Mouse (Mus musculus): Measurements from ENCODE around the gene Chn2.

Chn2 gene

DNA sequence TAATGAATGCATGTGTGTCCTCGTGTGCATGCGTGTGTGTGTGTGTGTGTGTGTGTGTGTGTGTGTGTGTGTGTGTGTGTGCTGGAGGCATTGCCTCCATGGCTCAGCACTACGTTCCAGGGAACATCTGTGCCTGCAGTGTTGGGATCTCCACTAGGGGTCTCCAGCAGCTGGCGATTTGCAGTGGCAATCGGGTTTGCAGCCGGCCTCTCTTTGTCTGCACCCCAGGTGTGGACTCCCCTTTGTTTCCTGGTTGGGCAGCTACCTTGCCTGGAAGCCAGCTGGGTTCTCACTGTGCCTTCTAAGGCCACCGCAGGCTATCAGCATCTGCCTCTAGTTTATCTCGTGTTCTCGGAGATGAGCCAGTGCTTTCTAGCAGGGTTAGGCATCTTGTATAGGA lies 4.9 kb upstream of the Chn2 start:
- Histone ChIP-seq H3K36me3 (ENCODE audit: insufficient read depth, low read length) (no peaks in the 10 kb centered on the region), H3K27me3 (ENCODE audit: insufficient read depth, low read length) (peaks cover 24% of the 10 kb centered on the region)
- TF ChIP-seq POU5F1 (IDR thresholded peaks at IDR 0.05; ENCODE audit: borderline replicate concordance, low read length) (no peak), CTCF (conservative IDR thresholded peaks at IDR 0.05; ENCODE audit: low read length) (peak; percentile 53)

GRCm38 (mm10) chr6:54035548-54035947 lies 3.8 kb upstream of the Chn2 start:
- Histone ChIP-seq H3K4me1 (replicated peaks; ENCODE audit: low read depth, low read length) (peaks cover 26% of the 10 kb centered on the region), H3K36me3 (ENCODE audit: insufficient read depth, low read length) (no peaks in the 10 kb centered on the region)
- TF ChIP-seq NANOG (IDR thresholded peaks at IDR 0.05; ENCODE audit: borderline replicate concordance, low read length) (no peak), CTCF (conservative IDR thresholded peaks at IDR 0.05; ENCODE audit: low read length) (no peak), POU5F1 (IDR thresholded peaks at IDR 0.05; ENCODE audit: borderline replicate concordance, low read length) (no peak)

More for the DNA sequence above, 4.9 kb upstream of the Chn2 start:
- Histone ChIP-seq H3K4me3 (replicated peaks; ENCODE audit: low read length) (no peak overlapping the region), H3K4me1 (replicated peaks; ENCODE audit: low read depth, low read length) (peaks cover 26% of the 10 kb centered on the region), H3K9me3 (ENCODE audit: low read length) (no peaks in the 10 kb centered on the region)

DNA sequence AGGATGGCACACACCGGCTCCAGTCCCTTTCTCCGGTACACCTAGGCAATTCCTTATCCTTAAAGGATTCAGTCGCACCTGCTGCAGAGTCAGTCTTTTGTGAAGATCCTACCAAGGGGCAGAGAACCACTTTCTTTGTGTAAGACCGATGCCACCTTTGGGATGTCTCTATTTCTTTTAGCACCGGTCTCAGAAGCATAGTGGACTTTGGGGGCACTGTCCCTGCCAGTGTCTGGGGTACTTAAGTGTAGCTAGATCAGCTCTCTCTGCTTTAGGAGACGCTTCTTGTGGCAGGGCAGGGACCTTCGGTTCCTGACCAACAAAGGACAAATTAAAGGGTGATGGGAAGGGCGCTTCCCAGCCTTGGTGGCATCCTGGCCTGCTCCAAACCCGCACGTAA lies 488 bp upstream of the Chn2 start:
- no peaks in the 10 kb centered on the region for H3K36me3 ChIP-seq (ENCODE audit: insufficient read depth, low read length)
- H3K27me3 ChIP-seq (ENCODE audit: insufficient read depth, low read length) = peaks cover 61% of the 10 kb centered on the region
- no peak for TF ChIP-seq POU5F1 (IDR thresholded peaks at IDR 0.05; ENCODE audit: borderline replicate concordance, low read length)
- TF ChIP-seq NANOG (IDR thresholded peaks at IDR 0.05; ENCODE audit: borderline replicate concordance, low read length) = no peak
- no peak for TF ChIP-seq CTCF (conservative IDR thresholded peaks at IDR 0.05; ENCODE audit: low read length)

More at GRCm38 (mm10) chr6:54035548-54035947, 3.8 kb upstream of the Chn2 start:
- H3K27me3 ChIP-seq (ENCODE audit: insufficient read depth, low read length) = peaks cover 32% of the 10 kb centered on the region
- no peak overlapping the region for H3K4me3 ChIP-seq (replicated peaks; ENCODE audit: low read length)
- no peaks in the 10 kb centered on the region for H3K9me3 ChIP-seq (ENCODE audit: low read length)

DNA sequence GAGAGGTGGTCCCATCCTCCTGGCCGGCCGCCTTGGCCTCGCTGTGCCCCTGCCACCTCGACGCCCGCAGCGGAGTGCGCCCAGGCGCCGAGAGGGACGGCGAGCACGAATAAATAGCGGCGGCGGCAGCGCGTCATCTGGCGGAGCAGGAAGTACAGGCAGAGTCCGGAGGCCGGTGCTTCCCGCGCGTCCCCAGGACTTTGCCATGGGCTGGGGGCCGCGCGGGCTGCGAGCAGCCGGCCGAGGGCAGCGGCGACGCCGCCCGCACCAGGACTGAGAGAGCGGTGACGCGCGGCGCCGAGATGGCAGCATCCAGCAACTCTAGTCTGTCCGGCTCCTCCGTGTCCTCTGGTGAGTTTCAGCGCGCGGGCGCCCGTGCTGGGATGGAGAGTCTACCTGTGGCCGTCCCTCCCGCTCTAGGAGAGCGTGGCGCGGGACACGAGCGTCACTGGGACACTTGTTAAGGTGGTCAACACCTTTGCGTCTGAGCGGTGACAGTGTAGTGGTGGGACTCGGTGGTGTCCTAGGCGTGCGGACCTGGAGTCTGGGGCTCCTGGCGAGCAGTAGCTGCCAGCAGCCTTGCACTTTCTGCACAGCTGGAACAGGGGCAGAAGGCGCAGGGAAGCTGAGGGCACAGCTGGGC lies 572 bp downstream of the Chn2 start:
- H3K4me1 ChIP-seq (replicated peaks; ENCODE audit: low read depth, low read length) = peaks cover 23% of the 10 kb centered on the region
- H3K36me3 ChIP-seq (ENCODE audit: insufficient read depth, low read length) = no peaks in the 10 kb centered on the region
- peaks cover 61% of the 10 kb centered on the region for H3K27me3 ChIP-seq (ENCODE audit: insufficient read depth, low read length)
- TF ChIP-seq POU5F1 (IDR thresholded peaks at IDR 0.05; ENCODE audit: borderline replicate concordance, low read length) (no peak), NANOG (IDR thresholded peaks at IDR 0.05; ENCODE audit: borderline replicate concordance, low read length) (no peak), CTCF (conservative IDR thresholded peaks at IDR 0.05; ENCODE audit: low read length) (no peak)
- peak overlapping the region; percentile 90 for H3K4me3 ChIP-seq (replicated peaks; ENCODE audit: low read length)
- H3K9me3 ChIP-seq (ENCODE audit: low read length) = no peaks in the 10 kb centered on the region

More for the DNA sequence above, 488 bp upstream of the Chn2 start:
- H3K4me3 ChIP-seq (replicated peaks; ENCODE audit: low read length) = peak overlapping the region; percentile 90
- no peaks in the 10 kb centered on the region for H3K9me3 ChIP-seq (ENCODE audit: low read length)
- H3K4me1 ChIP-seq (replicated peaks; ENCODE audit: low read depth, low read length) = peaks cover 27% of the 10 kb centered on the region

DNA sequence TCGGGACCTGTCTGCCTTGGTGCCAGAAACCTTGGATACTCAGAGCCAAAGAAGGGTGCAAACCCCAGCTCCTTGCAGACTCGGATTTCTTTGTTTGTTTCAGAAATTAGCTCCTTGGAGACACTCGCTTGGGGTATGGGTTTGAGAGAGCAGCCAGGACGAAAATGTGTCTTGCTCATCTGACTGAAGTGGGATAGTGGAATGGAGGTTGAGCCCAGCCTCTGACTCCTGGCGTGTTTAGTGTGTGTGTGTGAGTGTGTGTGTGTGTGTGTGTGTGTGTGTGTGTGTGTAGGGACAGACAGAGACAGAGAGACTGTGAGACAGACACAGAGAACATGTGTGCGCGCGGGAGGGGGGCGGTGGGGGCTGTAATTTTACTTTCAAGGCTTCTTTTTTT lies 1.1 kb downstream of the Chn2 start:
- Histone ChIP-seq H3K9me3 (ENCODE audit: low read length) (no peaks in the 10 kb centered on the region), H3K36me3 (ENCODE audit: insufficient read depth, low read length) (no peaks in the 10 kb centered on the region), H3K27me3 (ENCODE audit: insufficient read depth, low read length) (peaks cover 59% of the 10 kb centered on the region), H3K4me3 (replicated peaks; ENCODE audit: low read length) (peak overlapping the region; percentile 90), H3K4me1 (replicated peaks; ENCODE audit: low read depth, low read length) (peaks cover 27% of the 10 kb centered on the region)
- no peak for TF ChIP-seq CTCF (conservative IDR thresholded peaks at IDR 0.05; ENCODE audit: low read length)
- no peak for TF ChIP-seq POU5F1 (IDR thresholded peaks at IDR 0.05; ENCODE audit: borderline replicate concordance, low read length)
- no peak for TF ChIP-seq NANOG (IDR thresholded peaks at IDR 0.05; ENCODE audit: borderline replicate concordance, low read length)

DNA sequence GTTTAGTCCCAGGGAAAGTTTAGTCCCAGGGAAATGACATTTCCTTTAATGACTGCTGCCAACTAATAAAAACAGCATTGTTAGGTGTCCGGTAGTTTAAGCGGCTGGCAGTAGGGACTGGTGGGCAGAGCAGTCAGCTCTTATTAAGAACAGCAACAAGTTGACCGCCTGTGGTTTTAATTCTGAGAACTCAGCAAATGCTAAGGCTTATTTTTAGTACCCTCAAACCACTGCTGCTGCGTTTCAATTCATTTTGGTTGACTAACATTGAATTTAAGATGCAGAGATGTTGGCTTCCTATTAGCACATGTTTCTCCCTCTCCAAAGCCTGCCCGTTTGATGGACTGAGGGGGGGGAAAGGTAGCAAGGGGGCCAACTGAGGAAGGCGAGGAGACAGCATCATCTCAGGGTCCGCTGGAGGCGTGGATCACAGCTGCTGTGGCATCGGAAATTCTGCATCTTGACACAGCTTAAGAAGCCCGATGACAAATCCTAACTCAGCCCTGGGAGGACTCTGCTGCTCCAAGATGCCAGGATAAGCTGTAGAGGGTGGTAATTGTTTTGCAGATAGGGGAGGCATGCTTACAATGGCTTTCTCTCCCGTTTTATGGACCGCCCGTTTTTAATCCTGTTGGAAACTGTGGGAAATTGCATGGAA lies 2.2 kb downstream of the Chn2 start:
- no peak overlapping the region for H3K4me3 ChIP-seq (replicated peaks; ENCODE audit: low read length)
- peaks cover 56% of the 10 kb centered on the region for H3K27me3 ChIP-seq (ENCODE audit: insufficient read depth, low read length)
- H3K36me3 ChIP-seq (ENCODE audit: insufficient read depth, low read length) = no peaks in the 10 kb centered on the region
- TF ChIP-seq CTCF (conservative IDR thresholded peaks at IDR 0.05; ENCODE audit: low read length) (no peak), NANOG (IDR thresholded peaks at IDR 0.05; ENCODE audit: borderline replicate concordance, low read length) (no peak), POU5F1 (IDR thresholded peaks at IDR 0.05; ENCODE audit: borderline replicate concordance, low read length) (no peak)
- no peaks in the 10 kb centered on the region for H3K9me3 ChIP-seq (ENCODE audit: low read length)
- H3K4me1 ChIP-seq (replicated peaks; ENCODE audit: low read depth, low read length) = peaks cover 37% of the 10 kb centered on the region

DNA sequence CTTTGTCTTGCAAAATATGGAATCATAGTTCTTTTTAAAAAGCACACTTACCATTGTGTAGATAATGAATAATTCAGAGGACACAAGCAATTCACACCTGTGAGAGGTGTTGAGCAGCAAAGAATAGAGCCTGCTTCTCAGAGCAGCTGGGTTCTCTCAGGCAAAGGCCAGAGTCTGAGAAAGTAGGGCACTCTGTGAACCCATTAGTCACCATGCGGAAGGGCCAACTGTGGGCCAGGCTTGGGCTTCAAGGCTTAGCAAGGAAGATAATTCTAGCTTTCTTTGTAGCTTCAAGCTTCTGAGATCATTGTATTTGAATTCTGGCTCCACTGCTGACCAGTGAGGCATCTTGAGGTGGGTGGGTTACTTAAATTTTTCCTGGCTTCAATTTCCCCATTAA lies 2.8 kb downstream of the Chn2 start:
- Histone ChIP-seq H3K27me3 (ENCODE audit: insufficient read depth, low read length) (peaks cover 56% of the 10 kb centered on the region), H3K9me3 (ENCODE audit: low read length) (no peaks in the 10 kb centered on the region), H3K4me1 (replicated peaks; ENCODE audit: low read depth, low read length) (peaks cover 43% of the 10 kb centered on the region), H3K4me3 (replicated peaks; ENCODE audit: low read length) (no peak overlapping the region), H3K36me3 (ENCODE audit: insufficient read depth, low read length) (no peaks in the 10 kb centered on the region)
- TF ChIP-seq NANOG (IDR thresholded peaks at IDR 0.05; ENCODE audit: borderline replicate concordance, low read length) = no peak
- no peak for TF ChIP-seq CTCF (conservative IDR thresholded peaks at IDR 0.05; ENCODE audit: low read length)
- TF ChIP-seq POU5F1 (IDR thresholded peaks at IDR 0.05; ENCODE audit: borderline replicate concordance, low read length) = no peak

DNA sequence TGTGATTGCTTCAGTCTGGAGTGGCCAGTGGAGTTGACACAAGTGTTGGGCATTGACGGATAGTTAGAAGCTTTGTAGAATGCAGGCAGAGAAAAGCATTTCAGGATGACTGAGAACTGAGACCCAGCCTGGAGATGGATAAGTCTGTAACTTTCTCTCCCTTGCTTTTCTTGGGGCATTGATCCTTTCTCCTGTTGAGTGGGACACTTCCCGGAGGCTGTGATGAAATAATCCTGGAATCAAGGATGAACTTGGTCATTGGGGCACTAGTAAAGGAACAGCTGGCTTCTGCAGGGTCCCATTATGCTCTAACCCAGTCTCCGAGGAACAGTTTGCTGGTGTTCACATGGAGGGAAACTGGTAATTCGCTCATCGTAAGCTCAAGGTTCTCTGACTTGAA lies 4.2 kb downstream of the Chn2 start:
- TF ChIP-seq CTCF (conservative IDR thresholded peaks at IDR 0.05; ENCODE audit: low read length) (no peak), NANOG (IDR thresholded peaks at IDR 0.05; ENCODE audit: borderline replicate concordance, low read length) (no peak), POU5F1 (IDR thresholded peaks at IDR 0.05; ENCODE audit: borderline replicate concordance, low read length) (no peak)
- H3K9me3 ChIP-seq (ENCODE audit: low read length) = no peaks in the 10 kb centered on the region
- peaks cover 46% of the 10 kb centered on the region for H3K4me1 ChIP-seq (replicated peaks; ENCODE audit: low read depth, low read length)
- no peak overlapping the region for H3K4me3 ChIP-seq (replicated peaks; ENCODE audit: low read length)
- H3K36me3 ChIP-seq (ENCODE audit: insufficient read depth, low read length) = no peaks in the 10 kb centered on the region
- peaks cover 45% of the 10 kb centered on the region for H3K27me3 ChIP-seq (ENCODE audit: insufficient read depth, low read length)

Measured in E14TG2a.4 (cell line).